Mouse (Mus musculus) fibroblast of lung, adult 2 months (primary cell): ENCODE data around the gene Setx.

Experiments used
- DNase-seq: peaks from one replicate; pipeline ENCODE4 v3.0.0-alpha.2; 2011; ENCODE audit warnings: low read depth

The Setx gene

GRCm38 (mm10) chr2:29135161-29135560, 11.2 kb downstream of the Setx start:
- DNase-seq = no peak

DNA sequence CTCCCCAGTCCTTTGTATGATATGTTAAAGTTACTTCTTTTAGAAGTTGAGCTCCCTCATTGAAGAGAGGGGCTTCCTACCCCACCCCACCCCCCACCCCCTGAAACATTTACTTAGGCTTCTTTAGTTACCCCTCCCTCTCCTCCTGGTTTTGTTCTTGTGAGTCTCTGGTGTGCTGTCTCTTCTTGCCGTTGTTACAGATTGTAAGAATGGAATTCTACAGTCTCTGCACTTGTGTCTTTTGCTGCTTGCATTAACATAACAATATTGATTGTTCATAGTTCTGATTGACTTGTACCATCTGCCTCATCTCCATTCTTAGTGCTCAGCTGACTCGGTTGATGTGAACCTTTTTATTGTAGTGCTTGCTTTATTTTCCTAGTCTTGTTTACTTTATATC, 28.0 kb downstream of the Setx start:
- DNase-seq = no peak

- no peak for DNase-seq
Observed at GRCm38 (mm10) chr2:29168067-29168466, 44.1 kb downstream of the Setx start.

DNA sequence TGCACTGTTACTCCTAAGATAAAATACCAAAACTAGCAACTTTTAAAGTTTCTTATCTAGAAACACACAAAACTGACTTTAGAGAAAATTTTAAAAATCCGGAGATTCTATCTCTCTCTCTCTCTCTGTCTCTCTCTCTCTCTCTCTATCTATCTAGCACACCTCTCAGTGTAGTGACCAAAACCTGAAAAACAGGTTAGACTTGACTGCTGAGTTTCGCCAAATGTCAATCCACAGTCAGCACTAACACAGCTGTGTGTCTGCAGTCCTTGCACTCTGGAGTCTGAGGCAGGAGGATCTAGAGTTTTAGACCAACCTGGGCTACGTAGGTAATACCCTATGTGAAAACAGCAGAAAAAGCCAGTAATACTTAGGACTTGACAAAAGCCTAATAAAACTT, 50.9 kb downstream of the Setx start:
- DNase-seq = no peak

DNA sequence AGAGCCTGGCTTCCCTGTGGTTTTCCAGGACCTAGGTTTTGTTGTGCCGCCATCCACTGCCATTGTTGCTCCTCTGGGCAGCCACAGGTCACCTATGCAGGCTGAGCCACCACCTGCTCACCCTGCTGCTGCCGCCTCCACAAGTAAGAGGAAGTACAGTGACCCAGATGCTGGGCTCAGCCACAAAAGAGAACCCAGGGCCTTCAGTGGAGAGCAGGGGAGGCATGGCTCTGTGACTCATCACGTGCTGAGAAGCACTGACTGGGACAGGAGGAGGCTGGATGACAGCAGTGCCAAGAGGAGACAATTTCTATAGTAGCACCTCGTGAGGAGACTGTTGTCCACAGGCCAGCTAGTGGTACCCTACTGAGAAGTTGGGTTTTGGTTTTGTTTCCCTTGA, 55.8 kb downstream of the Setx start:
- no peak for DNase-seq

DNA sequence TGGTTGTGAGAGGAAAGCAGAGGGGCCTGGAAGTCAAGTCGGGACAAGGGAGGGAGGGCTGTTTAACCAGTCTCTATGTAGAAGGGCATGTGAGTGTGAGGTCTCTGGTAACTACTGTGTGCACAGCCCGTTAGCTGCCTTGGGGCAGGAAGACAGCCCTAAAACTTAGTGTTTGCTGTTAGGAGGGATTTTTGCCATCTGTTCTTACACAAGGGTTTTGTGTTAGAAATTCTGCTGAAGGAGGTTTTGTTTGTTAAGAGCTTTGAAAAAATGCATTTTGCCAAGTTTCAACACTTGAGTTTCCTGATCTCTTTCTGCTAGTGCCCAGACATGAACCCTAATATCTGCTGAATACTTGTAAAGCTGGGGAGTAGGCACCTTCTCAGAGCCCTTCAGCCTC, 57.1 kb downstream of the Setx start:
- no peak for DNase-seq

- no peak for DNase-seq
Observed at GRCm38 (mm10) chr2:29183266-29183924, 59.4 kb downstream of the Setx start.

- DNase-seq = no peak
Observed at GRCm38 (mm10) chr2:29186209-29186608, 62.2 kb downstream of the Setx start.

DNA sequence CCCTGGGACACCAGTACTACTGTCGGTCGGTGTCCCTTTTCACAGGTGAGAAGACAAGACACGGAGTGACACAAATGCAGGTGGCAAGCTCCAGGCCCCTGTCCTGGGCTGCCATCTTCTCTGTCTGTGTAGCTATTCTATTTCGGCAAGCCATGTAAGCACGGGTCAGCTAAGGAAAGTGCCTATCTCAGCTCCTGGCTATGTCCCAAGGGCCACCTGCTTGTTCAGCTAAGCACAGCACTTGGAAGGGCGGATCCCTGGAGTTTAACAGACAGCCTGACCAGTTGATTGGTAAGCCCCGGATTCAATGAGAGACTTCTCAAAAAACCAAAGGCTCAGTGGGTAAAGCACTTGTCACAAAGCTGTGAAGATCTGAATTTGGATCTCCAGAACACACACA, 66.4 kb downstream of the Setx start:
- DNase-seq = no peak

DNA sequence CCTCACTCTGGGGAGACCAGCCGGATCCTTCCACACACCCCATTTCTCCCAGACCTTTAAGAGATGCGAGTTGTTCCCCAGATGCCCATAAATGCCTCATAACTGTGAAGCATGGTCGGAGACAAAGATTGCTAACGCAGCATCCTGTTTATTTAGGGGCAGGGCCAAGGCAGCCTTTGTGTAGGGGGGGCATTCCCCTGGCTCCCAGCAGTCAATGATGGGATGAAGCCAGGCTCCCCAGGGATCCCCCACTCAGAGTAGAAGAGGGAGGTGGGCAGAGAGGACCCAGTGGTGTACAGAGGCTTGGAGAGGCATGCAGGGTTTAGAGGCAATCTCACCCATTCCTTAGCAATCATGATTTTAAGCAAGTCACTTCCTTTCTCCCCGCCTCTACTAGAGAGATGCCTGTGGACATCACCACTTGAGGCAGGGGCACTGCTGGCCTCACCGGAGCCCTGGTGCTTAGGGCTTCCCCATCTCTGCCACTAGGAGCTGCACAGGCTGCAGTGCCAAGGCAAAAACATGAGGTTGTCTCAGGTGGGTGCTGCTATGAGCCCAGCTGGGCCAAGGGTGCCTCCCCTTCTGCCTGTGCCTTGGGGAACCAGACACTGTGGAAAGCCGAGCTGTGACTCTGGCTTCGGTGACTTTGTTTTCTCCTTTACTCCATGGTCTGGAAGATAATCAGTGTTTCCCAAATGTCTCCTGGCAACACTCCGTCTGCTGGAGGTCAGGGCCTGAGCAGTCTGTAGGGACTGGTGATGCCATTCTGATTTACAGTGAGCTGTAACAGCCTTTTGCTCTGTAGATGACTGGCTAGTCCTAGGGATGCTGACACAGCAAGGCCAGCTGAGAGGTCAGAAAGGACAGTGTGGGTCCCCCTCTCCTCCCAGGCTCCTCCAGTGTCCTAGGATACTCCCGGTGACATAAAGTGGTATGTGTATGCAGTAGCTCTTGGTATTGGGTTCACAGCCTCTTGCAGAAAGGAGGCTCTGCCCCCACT, 67.5 kb downstream of the Setx start:
- no peak for DNase-seq

DNA sequence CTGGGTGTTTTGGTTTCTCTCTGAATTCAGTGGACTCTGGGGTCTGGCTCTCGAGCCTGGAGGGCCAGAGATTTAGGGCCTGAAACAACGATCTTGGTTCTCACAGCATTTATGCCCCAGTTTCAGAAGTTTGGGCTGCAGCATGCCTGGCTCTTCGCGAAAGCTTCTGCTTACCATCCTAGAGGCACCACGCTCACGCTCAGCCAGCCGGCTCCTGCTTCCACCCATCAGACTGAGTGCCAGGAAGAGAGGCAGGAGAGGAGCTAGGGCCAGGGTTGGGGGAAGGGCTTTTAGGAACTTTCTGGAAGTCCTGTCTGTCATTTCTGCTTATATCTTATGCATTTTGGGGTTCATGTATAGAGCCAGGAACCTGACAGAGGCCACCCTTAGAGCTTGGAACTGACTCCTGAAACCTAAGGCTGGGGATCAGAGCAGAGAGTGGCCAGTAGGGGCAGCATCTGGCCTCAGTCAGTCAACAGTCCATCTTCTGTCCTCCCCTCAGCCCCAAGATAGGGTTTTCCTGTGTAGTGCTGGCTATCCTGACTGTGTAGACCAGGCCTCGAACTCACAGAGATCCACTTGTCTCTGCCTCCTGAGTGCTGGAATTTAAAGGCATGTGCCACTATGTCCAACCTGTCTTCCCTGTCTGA, 68.8 kb downstream of the Setx start:
- DNase-seq = no peak

DNA sequence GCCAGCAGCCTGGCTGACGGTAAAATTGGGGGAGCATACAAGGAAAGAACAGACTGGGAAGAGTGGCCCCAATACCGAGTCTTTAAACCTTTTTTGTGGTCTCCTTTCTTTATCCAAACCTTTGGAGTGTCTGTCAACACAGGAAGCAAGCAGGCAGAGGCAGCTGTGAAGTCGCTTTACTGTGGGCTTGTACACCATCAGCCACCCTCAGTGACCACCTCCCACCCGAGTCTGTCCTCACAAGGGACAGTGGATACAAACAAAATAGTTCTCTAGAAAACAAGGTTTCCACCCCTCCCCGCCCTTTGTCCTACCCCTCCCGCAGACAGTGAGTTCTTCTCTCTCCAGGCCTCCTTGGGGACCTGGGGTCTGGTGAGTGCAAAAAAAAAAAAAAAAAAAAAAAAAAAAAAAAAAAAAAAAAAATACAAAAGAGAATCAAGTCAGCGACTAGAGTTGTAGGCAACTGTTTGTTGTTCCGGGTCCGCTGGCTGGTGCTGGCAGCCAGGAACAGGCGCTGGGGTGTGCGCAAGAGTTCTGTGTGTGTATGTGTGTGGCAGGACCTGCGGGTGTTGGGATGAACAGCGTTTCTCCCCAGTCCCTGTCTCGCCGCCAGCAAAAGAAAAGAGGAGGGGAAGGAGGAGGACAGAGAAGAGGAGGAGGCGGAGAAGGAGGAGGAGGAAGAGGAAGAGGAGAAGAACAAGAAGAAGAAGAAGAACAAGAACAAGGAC, 70.0 kb downstream of the Setx start:
- DNase-seq = no peak

GRCm38 (mm10) chr2:29194547-29195463, 70.8 kb downstream of the Setx start:
- no peak for DNase-seq

DNA sequence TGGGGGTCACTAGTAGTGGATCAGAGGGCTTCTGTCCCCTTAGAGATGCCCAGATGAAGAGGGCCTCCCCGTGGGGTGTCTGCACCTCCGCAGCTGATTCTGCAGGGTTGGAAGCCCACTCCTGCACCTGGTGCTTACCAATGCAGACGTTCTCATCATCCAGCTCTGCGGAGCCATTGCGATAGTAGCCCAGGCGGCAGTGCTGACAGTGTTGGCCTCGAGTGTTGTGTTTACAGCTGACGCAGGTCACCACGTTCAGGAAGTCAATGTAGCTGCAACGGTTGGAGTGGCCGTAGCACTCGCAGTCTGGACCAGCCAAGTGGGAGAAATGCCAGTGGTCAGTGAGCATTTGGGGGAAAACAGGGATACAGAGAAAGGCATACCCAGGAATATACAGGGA, 72.9 kb downstream of the Setx start:
- DNase-seq = no peak

DNA sequence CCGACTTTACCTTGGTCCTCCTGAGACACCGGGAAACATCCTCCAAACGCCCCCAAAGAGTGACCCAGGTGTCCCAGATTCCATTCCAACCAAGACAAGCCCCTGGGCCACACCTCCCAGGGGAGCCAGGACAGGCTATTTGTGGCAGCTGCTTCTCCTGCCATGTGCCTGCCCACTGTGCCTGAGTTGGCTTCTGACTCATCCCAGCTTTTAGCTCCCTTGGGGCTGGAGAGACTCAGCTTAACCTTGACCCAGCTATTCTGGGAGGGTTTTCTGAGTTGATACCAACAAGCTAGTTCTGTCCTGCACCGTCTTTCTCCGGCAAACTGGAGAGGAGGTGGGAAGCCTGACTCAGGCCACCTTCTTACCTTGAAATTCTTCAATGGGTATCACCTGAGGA, 74.5 kb downstream of the Setx start:
- no peak for DNase-seq

DNA sequence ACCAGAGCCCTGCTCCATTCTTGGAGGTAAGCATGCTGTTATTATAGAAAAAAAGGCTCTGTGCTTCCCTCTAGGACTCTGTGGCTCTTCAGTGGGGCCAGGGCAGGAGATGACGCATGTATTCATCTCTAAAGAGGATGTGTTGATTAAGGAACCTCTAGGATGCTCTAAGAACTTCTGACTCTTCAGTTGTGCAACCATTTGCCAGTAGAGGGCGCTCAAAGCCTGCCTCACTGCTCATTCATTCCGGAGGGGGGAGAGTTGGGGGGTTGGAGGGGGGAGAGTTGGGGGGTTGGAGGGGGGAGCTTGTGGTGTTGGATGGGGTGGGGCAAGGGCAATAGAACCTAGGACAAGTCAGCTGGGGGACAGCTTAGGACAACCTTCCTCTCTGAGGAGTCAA, 75.9 kb downstream of the Setx start:
- no peak for DNase-seq

DNA sequence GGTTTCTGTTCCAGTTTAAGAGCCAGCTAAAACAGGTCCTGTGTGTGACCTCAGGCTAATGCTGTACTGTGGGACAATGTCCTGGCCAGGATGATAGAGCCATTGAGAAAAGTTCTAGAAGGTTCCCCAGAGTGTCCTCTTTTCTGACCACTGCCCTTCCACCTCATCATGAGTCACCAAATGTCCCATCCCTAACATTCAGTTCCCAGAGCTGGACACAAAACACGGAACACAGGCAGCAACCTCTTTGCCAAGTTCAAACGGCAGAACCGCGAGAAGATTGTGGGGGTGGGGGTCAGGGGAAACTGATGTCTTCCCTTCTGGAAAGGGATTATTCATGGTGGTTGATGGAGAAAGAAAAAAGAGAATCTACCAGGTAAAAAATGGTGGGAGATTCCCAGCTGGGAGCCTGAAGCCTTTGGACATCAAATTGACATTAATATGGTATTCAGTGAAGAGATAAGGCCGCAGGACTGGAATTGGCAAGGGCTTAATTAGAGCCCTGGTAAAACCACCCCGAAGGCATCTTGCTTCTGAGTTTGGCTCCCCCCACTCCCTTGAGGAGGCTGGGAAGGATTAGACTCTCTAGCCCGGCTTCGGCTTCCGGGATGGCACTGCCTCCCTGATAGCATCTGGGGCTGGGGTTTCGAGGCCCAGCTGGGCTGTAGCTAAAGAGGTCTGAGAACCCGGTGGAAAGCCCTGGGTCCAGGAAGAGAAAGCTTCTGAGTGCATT, 77.4 kb downstream of the Setx start:
- DNase-seq = no peak

DNA sequence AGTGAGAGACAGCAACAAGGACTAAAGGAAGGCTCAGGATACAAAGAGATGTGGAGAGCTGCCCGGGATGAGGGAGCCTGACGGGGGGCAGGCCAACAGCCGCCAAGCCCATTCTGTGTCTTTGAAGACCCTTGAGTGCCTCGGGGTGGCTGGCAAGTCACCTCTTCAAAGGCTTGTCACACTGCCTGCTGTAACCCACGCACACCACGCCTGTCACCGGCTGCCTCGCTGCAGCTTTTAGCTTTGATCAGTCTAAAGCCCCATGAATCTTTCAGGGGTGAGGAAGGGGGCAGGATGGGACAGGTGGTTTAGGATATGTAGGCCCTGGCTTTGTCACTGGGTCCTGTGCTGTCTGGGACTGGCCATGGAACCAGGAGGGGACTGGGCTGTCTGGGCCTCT, 82.2 kb downstream of the Setx start:
- DNase-seq = no peak

GRCm38 (mm10) chr2:29216286-29217012, 92.5 kb downstream of the Setx start:
- no peak for DNase-seq

DNA sequence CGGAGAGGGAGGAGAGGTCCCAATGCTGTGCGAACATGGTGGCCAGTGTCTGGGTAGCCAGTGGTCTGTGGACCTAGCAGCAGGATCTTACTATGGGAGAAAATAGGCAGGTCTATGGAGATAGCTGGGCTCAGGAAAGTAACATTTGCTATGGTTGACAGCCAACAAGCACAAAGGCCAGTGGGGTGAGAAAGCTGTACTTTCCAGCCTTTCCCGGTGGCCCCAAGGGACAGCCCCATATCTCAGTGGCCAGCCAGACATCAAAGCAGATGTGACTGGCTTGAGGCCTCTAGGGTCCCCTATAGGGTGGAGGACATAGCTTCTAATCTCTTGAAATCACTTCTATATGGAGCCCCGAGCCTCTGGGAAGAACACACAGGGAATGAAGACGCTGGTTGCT, 93.1 kb downstream of the Setx start:
- DNase-seq = no peak
